ENCODE assay signal across 12 mouse cellular contexts in genomic region chr13:106318476-106318875, GRCm38 (mm10).
"Had no signal": no experiment of that assay in that cellular context is flagged by ENCODE, and none has a peak within 500 bp of the region (broad histone marks: within the 10 kb centered on the region; RNA-seq: fewer than 3 reads in every experiment).

No protein-coding gene starts in this region.

- H3K4me1 ChIP-seq: limb, embryonic 13.5 days; liver, embryonic 15.5 days; neural tube, embryonic 12.5 days had no signal

- H3K4me2 ChIP-seq: limb, embryonic 13.5 days; liver, embryonic 15.5 days; lung, embryonic 14.5 days; neural tube, embryonic 12.5 days had no signal

- DNase-seq: kidney, adult 11 months; kidney, postnatal 10 days; kidney, postnatal 4 days; lung, embryonic 14.5 days; lung, postnatal 10 days; lung, postnatal 4 days; thymus, postnatal 4 days had no signal

- H3K27ac ChIP-seq: limb, embryonic 13.5 days; liver, embryonic 15.5 days; neural tube, embryonic 12.5 days; stomach, postnatal 0 days had no signal

- H3K9ac ChIP-seq: limb, embryonic 13.5 days; liver, embryonic 15.5 days; lung, embryonic 14.5 days; neural tube, embryonic 12.5 days had no signal

- H3K36me3 ChIP-seq: limb, embryonic 13.5 days; liver, embryonic 15.5 days; neural tube, embryonic 12.5 days had no signal

- H3K27me3 ChIP-seq: limb, embryonic 13.5 days; liver, embryonic 15.5 days; neural tube, embryonic 12.5 days had no signal

- H3K4me3 ChIP-seq: limb, embryonic 13.5 days; liver, embryonic 15.5 days; myocyte; neural tube, embryonic 12.5 days had no signal

- H3K9me3 ChIP-seq: limb, embryonic 13.5 days; liver, embryonic 15.5 days; neural tube, embryonic 12.5 days had no signal
